Mouse (Mus musculus) heart, embryonic 11.5 days (tissue): Measurements from ENCODE around the gene Mtmr11. TPM values are rescaled to one million over a fixed set of nuclear protein-coding genes. Genes with fewer than 3 reads are reported as not detected.

Experiments
- ATAC-seq: fragments of 200-750 bp; cut with Nextera tagmentation; replicated peaks from 2 replicates; pipeline ENCODE4 v1.8.0; 2017; ENCODE audit warnings: moderate library complexity; ENCODE audit not compliant: insufficient number of reproducible peaks, low FRiP score, low TSS enrichment
- H3K27ac ChIP-seq: fragments of 300-500 bp; sonication (generic); 2 replicates; pipeline ENCODE4 v1.5.1; 2014; ENCODE audit warnings: mild to moderate bottlenecking, low read depth, low read length
- H3K27me3 ChIP-seq: fragments of 300-500 bp; sonication (generic); 2 replicates; pipeline ENCODE4 v1.6.1; 2014; ENCODE audit warnings: mild to moderate bottlenecking, low read length, mixed read lengths; ENCODE audit not compliant: control insufficient read depth, insufficient read depth
- H3K36me3 ChIP-seq: fragments of 300-500 bp; sonication (generic); 2 replicates; pipeline ENCODE4 v1.6.1; 2014; ENCODE audit warnings: mild to moderate bottlenecking, low read length, moderate library complexity, mixed read lengths; ENCODE audit not compliant: control insufficient read depth, insufficient read depth
- H3K4me1 ChIP-seq: fragments of 300-500 bp; sonication (generic); 2 replicates; pipeline ENCODE4 v1.6.1; 2014; ENCODE audit warnings: low read length; ENCODE audit not compliant: control insufficient read depth, insufficient read depth
- H3K4me2 ChIP-seq: fragments of 300-500 bp; sonication (generic); 2 replicates; pipeline ENCODE4 v1.6.1; 2014; ENCODE audit warnings: mild to moderate bottlenecking, moderate library complexity
- H3K4me3 ChIP-seq: fragments of 300-500 bp; sonication (generic); 2 replicates; pipeline ENCODE4 v1.5.1; 2014; ENCODE audit warnings: low read depth, low read length
- H3K9ac ChIP-seq: fragments of 300-500 bp; sonication (generic); 2 replicates; pipeline ENCODE4 v1.6.1; 2014; ENCODE audit warnings: mild to moderate bottlenecking, low read depth, low read length, moderate library complexity
- H3K9me3 ChIP-seq: fragments of 300-500 bp; sonication (generic); replicated peaks from 2 replicates; pipeline ENCODE4 v1.6.1; 2016; ENCODE audit warnings: low read length; ENCODE audit not compliant: control insufficient read depth
- WGBS: fragments of 180-500 bp; shearing (Covaris S2); extraction: QIAGEN DNeasy Blood & Tissue Kit; methylation state at CpG from one replicate; pipeline ENCODE4 v1.1.7; 2014; ENCODE audit not compliant: insufficient replicate concordance; 5-methylcytosine and 5-hydroxymethylcytosine counted together
- polyA plus RNA-seq: library from polyadenylated mRNA; unstranded; fragments of >200 nt; fragmentation: Nextera tagmentation; extraction: Ambion mirVana; gene quantifications from 2 replicates; pipeline ENCODE4 v1.2.1, GENCODE M21; 2014

Mtmr11 gene
- polyA plus RNA-seq, 1 experiment from 2014 or later = 10.4 TPM

- H3K4me1 ChIP-seq = peaks cover 12% of the 10 kb centered on the region
- H3K27ac ChIP-seq = no peak overlapping the region
- no peak overlapping the region for H3K9ac ChIP-seq
- H3K4me3 ChIP-seq = no peak overlapping the region
- H3K27me3 ChIP-seq = no peaks in the 10 kb centered on the region
- WGBS = 85% methylated on average over 6 of the region's 6 CpGs
- H3K4me2 ChIP-seq = no peak overlapping the region
- ATAC-seq = no peak
- no peaks in the 10 kb centered on the region for H3K9me3 ChIP-seq
- H3K36me3 ChIP-seq = peaks cover 30% of the 10 kb centered on the region
Measured at GRCm38 (mm10) chr3:96175251-96175650, 13.4 kb downstream of the Mtmr11 start.

- 90% methylated on average over 4 of the region's 4 CpGs for WGBS
- Histone ChIP-seq H3K4me1 (peaks cover 23% of the 10 kb centered on the region), H3K36me3 (peaks cover 30% of the 10 kb centered on the region), H3K27ac (no peak overlapping the region), H3K4me2 (no peak overlapping the region), H3K9ac (no peak overlapping the region), H3K4me3 (no peak overlapping the region), H3K9me3 (no peaks in the 10 kb centered on the region), H3K27me3 (no peaks in the 10 kb centered on the region)
- ATAC-seq = no peak
Measured at GRCm38 (mm10) chr3:96178427-96178826, 16.6 kb downstream of the Mtmr11 start.

- Histone ChIP-seq H3K27ac (no peak overlapping the region), H3K4me2 (no peak overlapping the region), H3K4me3 (no peak overlapping the region), H3K27me3 (no peaks in the 10 kb centered on the region), H3K9ac (no peak overlapping the region), H3K4me1 (peaks cover 22% of the 10 kb centered on the region), H3K9me3 (no peaks in the 10 kb centered on the region), H3K36me3 (peaks cover 30% of the 10 kb centered on the region)
- WGBS = 86% methylated on average over 2 of the region's 2 CpGs
- no peak for ATAC-seq
Measured at GRCm38 (mm10) chr3:96178902-96179301, 17.1 kb downstream of the Mtmr11 start.

- Histone ChIP-seq H3K4me1 (peaks cover 21% of the 10 kb centered on the region), H3K9me3 (no peaks in the 10 kb centered on the region), H3K4me3 (no peak overlapping the region), H3K9ac (no peak overlapping the region), H3K4me2 (no peak overlapping the region), H3K27me3 (no peaks in the 10 kb centered on the region), H3K36me3 (peaks cover 28% of the 10 kb centered on the region), H3K27ac (no peak overlapping the region)
- 63% methylated on average over 4 of the region's 4 CpGs for WGBS
- ATAC-seq = no peak
Measured at GRCm38 (mm10) chr3:96179531-96179930, 17.7 kb downstream of the Mtmr11 start.

GRCm38 (mm10) chr3:96180727-96181477, 19.1 kb downstream of the Mtmr11 start, which contains the start of gene Sv2a:
Gene Sv2a, plus strand, starts transcription at chr3:96181151.
- peak within 1 kb of the TSS; percentile 80 for H3K4me2 ChIP-seq
- peak within 1 kb of the TSS; percentile 76 for H3K9ac ChIP-seq
- H3K27me3 ChIP-seq = no peaks in the 10 kb centered on the region
- H3K36me3 ChIP-seq = peaks cover 21% of the 10 kb centered on the region
- H3K27ac ChIP-seq = peak within 1 kb of the TSS; percentile 92
- peak within 1 kb of the TSS; percentile 66 for H3K4me3 ChIP-seq
- peak; percentile 20; the same call in 1 of the 2 replicates for ATAC-seq
- no peaks in the 10 kb centered on the region for H3K9me3 ChIP-seq
- 1% methylated on average over 18 of the region's 23 CpGs for whole genome bisulfite sequencing
- H3K4me1 ChIP-seq = peaks cover 21% of the 10 kb centered on the region

- peak overlapping the region; percentile 66 for H3K4me3 ChIP-seq
- H3K9me3 ChIP-seq = no peaks in the 10 kb centered on the region
- H3K4me1 ChIP-seq = peaks cover 21% of the 10 kb centered on the region
- H3K9ac ChIP-seq = peak overlapping the region; percentile 76
- peak overlapping the region; percentile 92 for H3K27ac ChIP-seq
- peak overlapping the region; percentile 80 for H3K4me2 ChIP-seq
- 24% methylated on average over 12 of the region's 12 CpGs for WGBS
- peaks cover 14% of the 10 kb centered on the region for H3K36me3 ChIP-seq
- no peaks in the 10 kb centered on the region for H3K27me3 ChIP-seq
- ATAC-seq = peak; percentile 15; the same call in 1 of the 2 replicates
Measured at GRCm38 (mm10) chr3:96181510-96182381, 19.9 kb downstream of the Mtmr11 start.

GRCm38 (mm10) chr3:96182382-96182776, 20.6 kb downstream of the Mtmr11 start:
- Histone ChIP-seq H3K36me3 (peaks cover 13% of the 10 kb centered on the region), H3K9me3 (no peaks in the 10 kb centered on the region), H3K27ac (peak overlapping the region; percentile 92), H3K4me3 (peak overlapping the region; percentile 66), H3K9ac (peak overlapping the region; percentile 76), H3K4me2 (peak overlapping the region; percentile 80), H3K4me1 (peaks cover 21% of the 10 kb centered on the region), H3K27me3 (no peaks in the 10 kb centered on the region)
- WGBS = 23% methylated on average over 4 of the region's 4 CpGs
- ATAC-seq = 0 out of 2 replicates have a peak, but pooled peaks have one; percentile 23

- Histone ChIP-seq H3K27ac (no peak overlapping the region), H3K4me2 (no peak overlapping the region), H3K4me1 (peaks cover 9% of the 10 kb centered on the region), H3K36me3 (peaks cover 11% of the 10 kb centered on the region; the same call in 1 of the 2 replicates), H3K4me3 (no peak overlapping the region), H3K27me3 (no peaks in the 10 kb centered on the region), H3K9ac (no peak overlapping the region), H3K9me3 (no peaks in the 10 kb centered on the region)
- no peak for ATAC-seq
- WGBS = 56% methylated on average over 12 of the region's 12 CpGs
Measured at GRCm38 (mm10) chr3:96192977-96193376, 31.2 kb downstream of the Mtmr11 start.
